8 mouse cellular contexts compared by ENCODE assay signal in the genomic region with DNA sequence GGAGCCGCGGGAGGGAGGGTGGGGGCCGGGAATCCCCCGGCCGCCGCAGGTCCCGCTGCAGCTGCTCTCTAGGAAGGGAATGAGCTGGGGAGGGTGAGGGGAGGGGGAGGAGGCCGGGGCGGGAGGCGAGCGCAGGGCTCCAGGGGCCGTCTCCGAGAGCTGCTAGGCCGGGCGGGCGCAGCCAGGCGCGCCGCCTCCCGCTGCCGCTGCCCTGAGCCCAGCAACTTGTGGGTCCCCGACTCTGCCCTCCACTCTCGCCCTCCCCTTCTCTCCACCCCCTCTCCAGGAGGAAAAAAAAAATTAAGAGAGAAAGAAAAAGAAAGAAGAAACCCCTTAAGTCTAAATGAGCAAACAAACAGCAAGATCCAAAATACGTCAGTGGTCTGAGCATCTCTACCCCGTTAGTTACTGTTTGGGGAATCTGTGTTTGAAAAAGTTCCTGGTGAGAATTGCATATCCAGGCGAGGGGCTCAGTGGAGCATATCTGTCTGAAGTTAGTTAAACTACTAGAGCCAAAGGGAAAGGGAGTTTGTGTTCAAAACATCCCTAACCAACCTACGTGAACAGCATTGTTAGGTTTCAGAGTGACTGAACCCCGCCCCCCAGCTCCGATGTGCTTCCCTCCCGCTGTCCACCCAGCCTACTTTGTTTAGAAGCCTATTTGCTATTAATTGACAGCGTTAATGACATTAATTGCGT. TPM values are rescaled to one million over a fixed set of nuclear protein-coding genes. Genes with fewer than 3 reads are reported as not detected.
DNase-seq lines count a peak whose midpoint lies in the region; ATAC-seq and TF ChIP-seq lines count a peak whose summit lies in the region.
"Had no signal": no experiment of that assay in that cellular context is flagged by ENCODE, and none has a peak within 500 bp of the region (broad histone marks: within the 10 kb centered on the region; RNA-seq: fewer than 3 reads in every experiment).

No protein-coding gene starts in this region.

- dilution Hi-C loops in CH12.LX (cut with MboI; ENCODE audit: extremely low pct_ligation_motif_present, extremely low pct_unique_long_range_greater_than_20kb, low sequenced_read_pairs), result no loop called here

- H3K9ac ChIP-seq in CH12.LX (ENCODE audit: insufficient read depth, low read depth) (peak overlapping the region; percentile 98), ES-Bruce4 (ENCODE audit: low read depth, poor library complexity, severe bottlenecking) (peak overlapping the region; percentile 85)
- peak overlapping the region; percentile 99 for H3K9ac ChIP-seq in hindbrain, embryonic 11.5 days (ENCODE audit: low read depth, low read length)
- peak overlapping the region; percentile 99 for H3K9ac ChIP-seq in neural tube, embryonic 13.5 days

- peak; percentile 63 for DNase-seq in CH12.LX (ENCODE audit: extremely low read depth)
- DNase-seq in embryonic facial prominence, embryonic 10.5 days (ENCODE audit: low spot score), result peak; percentile 89
- DNase-seq in hindbrain, embryonic 11.5 days (ENCODE audit: low spot score), result peak; percentile 82
- DNase-seq in limb, embryonic 10.5 days (ENCODE audit: low spot score), result peak; percentile 83
- no peak for DNase-seq in B cell, adult 2 months

- H3K4me2 ChIP-seq in CH12.LX (ENCODE audit: insufficient read depth, low read depth, poor library complexity, severe bottlenecking), result peak overlapping the region; percentile 93
- H3K4me2 ChIP-seq in hindbrain, embryonic 11.5 days (replicated peaks; ENCODE audit: low read depth, low read length), result peak overlapping the region; percentile 69
- peak overlapping the region; percentile 71 for H3K4me2 ChIP-seq in neural tube, embryonic 13.5 days

- TF ChIP-seq CTCF in CH12.LX (conservative IDR thresholded peaks at IDR 0.05 in 1 of 2, IDR thresholded peaks at IDR 0.05 in 1 of 2; ENCODE audit: low read depth in 2 of 2, low read length in 2 of 2) (no peak), ES-Bruce4 (IDR thresholded peaks at IDR 0.05; ENCODE audit: low read depth, low read length) (no peak)

- TF ChIP-seq EP300 in CH12.LX (IDR thresholded peaks at IDR 0.05; ENCODE audit: low read length) (no peak), ES-Bruce4 (IDR thresholded peaks at IDR 0.05; ENCODE audit: insufficient read depth, low read depth, low read length) (no peak)

- TF ChIP-seq RAD21 in CH12.LX (IDR thresholded peaks at IDR 0.05; ENCODE audit: low read depth, low read length), result no peak

- H3K4me3 ChIP-seq in CH12.LX (replicated peaks in 1 of 3; ENCODE audit: low read depth in 2 of 3, low read length in 2 of 3, poor library complexity in 1 of 3) (peak overlapping the region; percentile 22 to 53 (median 52)), ES-Bruce4 (ENCODE audit: low read depth, low read length) (peak overlapping the region; percentile 65)
- H3K4me3 ChIP-seq in embryonic facial prominence, embryonic 10.5 days, result peak overlapping the region; percentile 79
- peak overlapping the region; percentile 89 for H3K4me3 ChIP-seq in hindbrain, embryonic 11.5 days (ENCODE audit: low read depth, low read length)
- H3K4me3 ChIP-seq in limb, embryonic 10.5 days, result peak overlapping the region; percentile 80
- peak overlapping the region; percentile 84 for H3K4me3 ChIP-seq in neural tube, embryonic 13.5 days

- no peak overlapping the region for H3K27ac ChIP-seq in CH12.LX (ENCODE audit: insufficient read depth, low read depth)
- no peak overlapping the region for H3K27ac ChIP-seq in ES-Bruce4 (ENCODE audit: insufficient read depth, low read length)
- H3K27ac ChIP-seq in embryonic facial prominence, embryonic 10.5 days (replicated peaks), result peak overlapping the region; percentile 98
- H3K27ac ChIP-seq in hindbrain, embryonic 11.5 days (ENCODE audit: low read depth, low read length), result peak overlapping the region; percentile 99
- peak overlapping the region; percentile 98 for H3K27ac ChIP-seq in limb, embryonic 10.5 days
- peak overlapping the region; percentile 99 for H3K27ac ChIP-seq in neural tube, embryonic 13.5 days (replicated peaks)

- H3K9me3 ChIP-seq in CH12.LX (replicated peaks; ENCODE audit: low read length) (peaks cover under 1% of the 10 kb centered on the region), ES-Bruce4 (replicated peaks; ENCODE audit: control insufficient read depth, insufficient read depth, low read length, poor library complexity, severe bottlenecking) (no peaks in the 10 kb centered on the region)
- H3K9me3 ChIP-seq in embryonic facial prominence, embryonic 10.5 days, result no peaks in the 10 kb centered on the region
- no peaks in the 10 kb centered on the region for H3K9me3 ChIP-seq in hindbrain, embryonic 11.5 days (ENCODE audit: control insufficient read depth, low read length)
- no peaks in the 10 kb centered on the region for H3K9me3 ChIP-seq in limb, embryonic 10.5 days (replicated peaks)
- no peaks in the 10 kb centered on the region for H3K9me3 ChIP-seq in neural tube, embryonic 13.5 days

- peak; percentile 63 for ATAC-seq in hindbrain, embryonic 11.5 days (ENCODE audit: low FRiP score)
- peak; percentile 49 for ATAC-seq in neural tube, embryonic 13.5 days (ENCODE audit: low read depth)

- H3K27me3 ChIP-seq in CH12.LX (replicated peaks) (no peaks in the 10 kb centered on the region), ES-Bruce4 (ENCODE audit: control insufficient read depth, insufficient read depth, low read length, poor library complexity, severe bottlenecking) (peaks cover 20% of the 10 kb centered on the region)
- peaks cover 51% of the 10 kb centered on the region for H3K27me3 ChIP-seq in embryonic facial prominence, embryonic 10.5 days (replicated peaks; ENCODE audit: low read depth, poor library complexity, severe bottlenecking)
- H3K27me3 ChIP-seq in hindbrain, embryonic 11.5 days (ENCODE audit: control insufficient read depth, insufficient read depth, low read length), result no peaks in the 10 kb centered on the region
- peaks cover 52% of the 10 kb centered on the region for H3K27me3 ChIP-seq in limb, embryonic 10.5 days (ENCODE audit: low read depth, poor library complexity, severe bottlenecking)
- peaks cover 8% of the 10 kb centered on the region; the same call in 1 of the 2 replicates for H3K27me3 ChIP-seq in neural tube, embryonic 13.5 days

- H3K36me3 ChIP-seq in CH12.LX (replicated peaks in 1 of 2; ENCODE audit: control insufficient read depth in 1 of 2, insufficient read depth in 1 of 2, low read length in 1 of 2) (no peaks in the 10 kb centered on the region), ES-Bruce4 (ENCODE audit: control insufficient read depth, insufficient read depth, low read length, poor library complexity, severe bottlenecking) (no peaks in the 10 kb centered on the region)
- no peaks in the 10 kb centered on the region for H3K36me3 ChIP-seq in embryonic facial prominence, embryonic 10.5 days (replicated peaks)
- H3K36me3 ChIP-seq in hindbrain, embryonic 11.5 days (ENCODE audit: control insufficient read depth, insufficient read depth, low read length), result no peaks in the 10 kb centered on the region
- no peaks in the 10 kb centered on the region for H3K36me3 ChIP-seq in limb, embryonic 10.5 days
- H3K36me3 ChIP-seq in neural tube, embryonic 13.5 days, result no peaks in the 10 kb centered on the region

- no peaks in the 10 kb centered on the region for H3K79me2 ChIP-seq in CH12.LX (replicated peaks; ENCODE audit: control insufficient read depth, extremely low read depth, insufficient read depth, poor library complexity, severe bottlenecking)

- H3K4me1 ChIP-seq in CH12.LX (ENCODE audit: control insufficient read depth in 1 of 2, insufficient read depth in 2 of 2) (peaks cover 0 to 36% of the 10 kb centered on the region in 2 experiments; a peak in 2 of 4 replicates), ES-Bruce4 (ENCODE audit: control insufficient read depth, insufficient read depth, low read length) (no peaks in the 10 kb centered on the region)
- peaks cover 30% of the 10 kb centered on the region for H3K4me1 ChIP-seq in embryonic facial prominence, embryonic 10.5 days
- H3K4me1 ChIP-seq in hindbrain, embryonic 11.5 days (replicated peaks; ENCODE audit: control insufficient read depth, insufficient read depth, low read length), result no peaks in the 10 kb centered on the region; the same call in 1 of the 2 replicates
- peaks cover 24% of the 10 kb centered on the region for H3K4me1 ChIP-seq in limb, embryonic 10.5 days
- H3K4me1 ChIP-seq in neural tube, embryonic 13.5 days (replicated peaks), result peaks cover 48% of the 10 kb centered on the region

- under 1% methylated on average over 29 of the region's 32 CpGs for WGBS in embryonic facial prominence, embryonic 10.5 days
- WGBS in hindbrain, embryonic 11.5 days, result 1% methylated on average over 25 of the region's 32 CpGs
- WGBS in limb, embryonic 10.5 days, result under 1% methylated on average over 19 of the region's 32 CpGs
- under 1% methylated on average over 27 of the region's 32 CpGs for WGBS in neural tube, embryonic 13.5 days

- in situ Hi-C loops in CH12.LX (cut with MboI; ENCODE audit: low pct_ligation_motif_present, low pct_unique_long_range_greater_than_20kb, low sequenced_read_pairs), result no loop called here

- no peak for TF ChIP-seq POLR2A in CH12.LX (IDR thresholded peaks at IDR 0.05; ENCODE audit: low read depth, low read length)
- no peak for TF ChIP-seq POLR2A in ES-Bruce4 (IDR thresholded peaks at IDR 0.05; ENCODE audit: insufficient read depth, low read length)

TF ChIP-seq in CH12.LX, 34 proteins besides CTCF, POLR2A, EP300 and RAD21:
- TF ChIP-seq SIN3A (IDR thresholded peaks at IDR 0.05; ENCODE audit: low read length) (peak; percentile 62; the same call in 1 of the 2 replicates), SMC3 (IDR thresholded peaks at IDR 0.05; ENCODE audit: low read depth, low read length) (no peak)
TF ChIP-seq in CH12.LX: peak in this region for 1.

RNA-seq across cellular contexts. Expression of a gene that starts 5.1 kb away (rescaled TPM):
- 0.71 TPM in 1 of 2 replicates, not detected in the other for total RNA-seq in CH12.LX (2012; rRNA removed)
- total RNA-seq in CH12.LX (2014; rRNA removed), result 0.07 and 0.13 TPM in 2 replicates
- polyA plus RNA-seq in CH12.LX (2012; ENCODE audit: insufficient read length, low read depth), result 0.13 and 0.18 TPM in 2 replicates
- polyA plus RNA-seq in ES-Bruce4 (2011; ENCODE audit: insufficient read depth, insufficient read length, low read depth, missing spikeins), result 0.11 and 1.2 TPM in 2 replicates
- 2.2 and 2.7 TPM in 2 replicates for polyA plus RNA-seq in embryonic facial prominence, embryonic 10.5 days (2016; fragmentation: Nextera tagmentation; extraction: Ambion mirVana)
- polyA plus RNA-seq in hindbrain, embryonic 11.5 days (2014; fragmentation: Nextera tagmentation; extraction: Ambion mirVana), result 14.3 and 19.7 TPM in 2 replicates
- polyA plus RNA-seq in limb, embryonic 10.5 days (2016; fragmentation: Nextera tagmentation; extraction: Ambion mirVana), result 0.90 and 0.91 TPM in 2 replicates
- 19.3 and 21.8 TPM in 2 replicates for polyA plus RNA-seq in neural tube, embryonic 13.5 days (2015; fragmentation: Nextera tagmentation; extraction: Ambion mirVana)
- total RNA-seq: common myeloid progenitor, adult 5-6 weeks had no signal

Comparison
In these comparisons a context has a peak if more than half of its experiments do, and no peak if none do; other contexts are left out.
1. DNase-seq: peak in CH12.LX (single experiment), embryonic facial prominence, embryonic 10.5 days (single experiment), hindbrain, embryonic 11.5 days (single experiment) and limb, embryonic 10.5 days (single experiment); none in B cell, adult 2 months (0 of 2).
2. H3K27ac ChIP-seq: peak in embryonic facial prominence, embryonic 10.5 days (single experiment), hindbrain, embryonic 11.5 days (single experiment), limb, embryonic 10.5 days (single experiment) and neural tube, embryonic 13.5 days (single experiment); none in CH12.LX (single experiment) and ES-Bruce4 (single experiment).
3. Peak in every context shown above with its lines, with median percentiles within 50 percentile points of each other: H3K4me2 ChIP-seq, H3K4me3 ChIP-seq and H3K9ac ChIP-seq.